Mouse (Mus musculus) A20 (cell line): ENCODE data around the gene Gm4871.

Experiments
- DNase-seq: peaks from one replicate; pipeline ENCODE4 v3.0.0-alpha.2; 2011; ENCODE audit warnings: low read depth, low spot score

Gene Gm4871

DNA sequence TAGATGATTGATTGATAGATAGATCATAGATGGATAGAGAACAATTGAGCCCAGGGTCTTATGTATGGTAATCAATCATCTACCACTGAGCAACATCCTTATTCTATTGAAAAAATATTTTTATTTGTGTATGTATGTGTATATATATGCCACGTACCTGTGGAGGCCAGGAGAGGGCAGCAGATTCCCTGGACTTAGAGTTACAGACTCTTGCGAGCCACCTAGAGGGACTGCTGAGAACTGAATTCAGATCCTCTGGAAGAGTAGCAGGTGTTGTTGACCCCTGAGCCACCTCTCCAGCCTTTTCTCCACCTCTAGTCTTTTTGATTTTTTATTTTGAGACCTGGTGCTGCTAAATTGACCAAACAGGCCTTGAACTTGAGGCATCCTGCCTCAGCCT, 34.1 kb downstream of the Gm4871 start:
- peak; percentile 83 for DNase-seq

DNA sequence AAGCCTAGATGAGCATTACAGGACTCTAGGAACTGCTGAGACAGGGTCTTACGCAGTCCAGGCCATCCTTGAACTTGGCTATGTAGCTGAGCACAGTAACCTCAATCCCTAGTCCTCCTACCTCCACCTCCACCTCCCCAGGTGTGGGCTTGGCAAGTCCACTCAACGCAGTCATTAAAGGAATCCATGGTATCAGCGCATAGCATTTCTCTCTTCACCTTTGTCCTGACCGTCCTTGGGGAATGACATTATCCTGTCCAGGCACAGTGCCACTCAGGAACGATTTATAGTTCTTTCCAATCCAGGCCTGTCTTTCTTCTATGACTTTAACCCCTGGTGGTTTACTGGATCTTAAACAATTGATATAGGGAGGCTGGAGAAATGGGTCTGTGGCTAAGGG, 42.1 kb downstream of the Gm4871 start:
- DNase-seq, result no peak

DNA sequence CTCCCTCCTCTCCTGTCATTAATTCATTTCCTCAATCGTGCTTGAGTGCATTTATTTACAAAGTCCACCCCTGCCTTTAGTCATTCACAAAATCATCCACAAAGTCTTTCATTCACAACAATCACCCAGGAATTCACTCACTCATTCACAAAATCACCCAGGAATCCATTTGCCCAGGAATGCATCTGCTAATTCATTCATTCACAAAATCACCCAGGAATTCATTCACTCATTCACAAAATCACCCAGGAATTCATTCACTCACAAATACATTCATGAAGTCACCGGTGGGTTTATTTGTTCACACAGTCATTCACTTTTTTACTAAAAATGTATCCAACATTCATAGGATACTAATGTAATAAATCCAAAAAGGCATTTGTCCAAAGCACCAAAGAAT, 42.5 kb downstream of the Gm4871 start:
- DNase-seq, result no peak

DNA sequence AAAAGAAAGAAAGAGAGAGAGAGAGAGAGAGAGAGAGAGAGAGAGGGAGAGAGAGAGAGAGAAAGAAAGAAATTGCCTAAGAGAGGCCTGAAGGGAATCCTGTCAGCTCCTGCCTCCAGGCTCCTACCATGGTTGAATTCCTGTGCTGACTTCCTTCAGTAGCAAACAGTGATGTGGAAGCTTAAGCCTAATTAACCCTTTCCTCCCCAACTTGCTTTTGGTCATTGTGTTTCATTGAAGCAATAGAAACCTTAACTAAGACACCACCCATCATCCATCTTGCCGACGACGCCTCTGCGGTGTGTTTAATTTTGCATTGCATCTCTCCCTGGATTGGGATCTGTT, 43.5 kb downstream of the Gm4871 start:
- no peak for DNase-seq

DNA sequence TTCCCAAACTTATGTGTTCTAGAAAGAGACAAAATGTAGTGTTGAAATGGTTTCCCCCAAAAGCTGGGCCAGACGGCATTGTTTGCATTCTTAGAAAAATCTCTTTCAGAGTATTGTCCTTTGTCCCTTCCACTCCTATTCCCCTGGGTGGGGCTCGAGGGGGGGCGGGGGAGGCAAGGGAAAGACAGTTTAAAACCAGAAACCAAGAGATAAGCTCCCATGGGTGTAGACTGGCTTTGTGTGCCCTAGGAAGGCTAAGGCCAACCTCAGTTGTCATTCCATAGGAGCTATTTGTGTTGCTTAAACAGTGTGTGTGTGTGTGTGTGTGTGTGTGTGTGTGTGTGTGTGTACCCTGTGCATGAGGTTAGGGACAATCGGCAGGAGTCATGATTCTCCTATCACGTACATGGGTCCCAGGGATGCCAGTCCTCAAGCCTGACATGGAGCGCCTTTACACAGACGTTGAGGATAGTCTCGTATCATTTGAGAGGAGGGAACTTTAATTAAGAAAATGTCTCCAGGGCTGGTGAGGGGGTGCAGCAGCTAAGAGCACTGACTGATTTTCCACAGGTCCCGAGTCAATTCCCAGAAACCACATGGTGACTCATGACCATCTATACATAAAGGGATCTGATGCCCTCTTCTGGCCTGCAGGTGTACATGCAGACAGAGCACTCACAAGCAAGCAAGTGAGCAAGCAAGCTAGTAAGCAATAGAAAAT, 44.1 kb downstream of the Gm4871 start:
- DNase-seq, result peak; percentile 39

DNA sequence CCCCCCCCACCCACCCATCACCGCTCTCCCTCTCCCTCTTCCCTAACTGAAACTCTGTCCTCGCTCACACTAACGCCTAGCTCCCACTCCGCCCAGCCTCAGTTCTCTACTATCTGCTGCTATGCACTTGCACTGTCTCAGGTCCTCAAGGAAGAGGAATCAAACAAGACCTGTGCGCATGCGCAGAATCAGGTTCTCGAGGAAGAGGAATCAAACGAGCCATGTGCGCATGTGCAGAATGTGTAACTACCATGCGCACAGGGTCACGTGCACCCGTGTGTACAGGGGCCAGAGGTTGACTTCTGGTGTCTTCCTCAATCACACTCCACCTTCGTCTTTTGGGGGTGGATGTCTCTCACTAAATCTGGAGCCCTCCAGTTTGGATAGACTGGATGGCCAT, 45.0 kb downstream of the Gm4871 start:
- DNase-seq, result no peak

DNA sequence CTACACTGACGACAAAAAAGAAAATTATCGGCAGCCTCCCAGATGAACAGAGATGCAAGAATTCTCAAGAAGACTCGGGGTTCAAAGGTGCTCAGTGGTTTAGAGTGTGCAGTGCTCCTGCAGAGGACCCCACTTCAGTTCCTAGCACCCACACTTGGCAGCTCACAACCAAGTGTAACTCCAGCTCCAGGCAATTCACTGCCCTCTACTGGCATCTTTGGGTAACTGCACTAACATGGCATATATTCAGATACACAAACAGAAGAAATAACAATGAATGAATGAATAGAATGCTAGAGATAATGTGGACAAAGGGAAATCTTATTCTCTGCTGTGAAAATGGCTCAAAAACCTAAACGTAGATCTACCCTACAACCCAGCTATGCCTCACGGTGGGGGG, 47.7 kb downstream of the Gm4871 start:
- DNase-seq, result no peak

DNA sequence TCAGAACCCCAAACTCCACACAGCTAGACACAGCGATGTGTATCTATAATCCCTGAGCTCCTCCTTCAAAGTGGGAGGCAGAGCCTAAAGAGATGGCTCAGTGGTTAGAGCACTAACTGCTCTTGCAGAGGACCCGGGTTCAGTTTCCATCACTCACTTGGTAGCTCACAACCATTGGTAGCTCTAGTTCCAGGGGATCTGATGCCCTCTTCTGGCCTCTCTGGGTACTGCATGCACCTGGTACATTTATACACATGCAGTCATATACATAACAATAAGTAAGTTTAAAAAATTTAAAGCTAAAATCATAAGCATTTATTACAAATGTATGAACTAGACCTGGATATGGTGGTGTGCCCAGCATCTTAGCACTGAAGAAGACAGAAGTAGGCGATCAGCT, 49.3 kb downstream of the Gm4871 start:
- peak; percentile 16 for DNase-seq
